Mouse (Mus musculus) spleen, adult 2 months (tissue): Measurements from ENCODE around the gene Med29. TPM values are rescaled to one million over a fixed set of nuclear protein-coding genes. Genes with fewer than 3 reads are reported as not detected.

Source experiments
- DNase-seq, 2 experiments: peaks; one replicate each; pipeline versions ENCODE4 v3.0.0 to v3.0.0-alpha.2; 2012 to 2021; ENCODE audit warnings: low spot score in 2 of 2, low read depth in 1 of 2
- H3K27ac ChIP-seq: fragments of 200-500 bp; 2 replicates; pipeline ENCODE4 v1.5.1; 2012; ENCODE audit warnings: low read length, inconsistent platforms; ENCODE audit not compliant: insufficient read depth
- H3K27me3 ChIP-seq: fragments of 200-500 bp; 2 replicates; pipeline ENCODE4 v1.6.1; 2012; ENCODE audit warnings: mild to moderate bottlenecking, moderate library complexity, low read length, inconsistent platforms; ENCODE audit not compliant: control insufficient read depth, insufficient read depth
- H3K36me3 ChIP-seq: fragments of 200-500 bp; 2 replicates; pipeline ENCODE4 v1.6.1; 2012; ENCODE audit warnings: mild to moderate bottlenecking, low read length, inconsistent platforms; ENCODE audit not compliant: control insufficient read depth, insufficient read depth
- H3K4me1 ChIP-seq: fragments of 200-500 bp; 2 replicates; pipeline ENCODE4 v1.6.1; 2011; ENCODE audit warnings: inconsistent platforms; ENCODE audit not compliant: control insufficient read depth, insufficient read depth, insufficient read length
- H3K4me3 ChIP-seq: fragments of 200-500 bp; 2 replicates; pipeline ENCODE4 v1.5.1; 2011; ENCODE audit warnings: mild to moderate bottlenecking, inconsistent platforms; ENCODE audit not compliant: insufficient read depth, insufficient read length; ENCODE audit errors: extremely low read depth
- CTCF ChIP-seq: fragments of 200-500 bp; IDR thresholded peaks from 2 replicates; pipeline ENCODE4 v1.5.1; 2011; ENCODE audit warnings: mild to moderate bottlenecking, inconsistent platforms; ENCODE audit not compliant: insufficient read depth, insufficient read length, insufficient replicate concordance; ENCODE audit errors: extremely low read depth
- POLR2A ChIP-seq: fragments of 200-500 bp; IDR thresholded peaks from 2 replicates; pipeline ENCODE4 v1.6.1; 2011; ENCODE audit warnings: low read depth, low read length, inconsistent platforms
- WGBS: fragments of 180-500 bp; shearing (Covaris S2); methylation state at CpG from one replicate; pipeline ENCODE4 v1.1.7; 2018; 5-methylcytosine and 5-hydroxymethylcytosine counted together
- polyA plus RNA-seq: library from polyadenylated mRNA; depleted of rRNA; stranded (reverse); fragments of >200 nt; gene quantifications from 2 replicates; pipeline ENCODE4 v1.2.3, GENCODE M21; 2012

Gene Med29
- polyA plus RNA-seq, 1 experiment: 26.6 TPM

- 93% methylated on average over 3 of the region's 3 CpGs for WGBS
- H3K27ac ChIP-seq: no peak overlapping the region
- TF ChIP-seq POLR2A: no peak
- no peak for TF ChIP-seq CTCF
- no peak for DNase-seq
- H3K4me3 ChIP-seq: no peak overlapping the region
- peaks cover 4% of the 10 kb centered on the region; the same call in 1 of the 2 replicates for H3K4me1 ChIP-seq
- peaks cover 17% of the 10 kb centered on the region for H3K36me3 ChIP-seq
- no peaks in the 10 kb centered on the region for H3K27me3 ChIP-seq
Measured at GRCm38 (mm10) chr7:28354596-28354995, 37.9 kb downstream of the Med29 start.

- Histone ChIP-seq H3K27ac (no peak overlapping the region), H3K4me1 (peaks cover 4% of the 10 kb centered on the region; the same call in 1 of the 2 replicates), H3K36me3 (peaks cover 16% of the 10 kb centered on the region), H3K4me3 (no peak overlapping the region), H3K27me3 (no peaks in the 10 kb centered on the region)
- no peak for TF ChIP-seq POLR2A
- TF ChIP-seq CTCF: no peak
- 64% methylated on average over 3 of the region's 3 CpGs for WGBS
- no peak for DNase-seq
Measured at GRCm38 (mm10) chr7:28354113-28354581, 38.4 kb downstream of the Med29 start.

- Histone ChIP-seq H3K36me3 (peaks cover 16% of the 10 kb centered on the region), H3K27ac (no peak overlapping the region), H3K4me3 (no peak overlapping the region), H3K4me1 (peaks cover 4% of the 10 kb centered on the region; the same call in 1 of the 2 replicates), H3K27me3 (no peaks in the 10 kb centered on the region)
- no peak for TF ChIP-seq CTCF
- no peak for TF ChIP-seq POLR2A
- no peak for DNase-seq
- 94% methylated on average over 2 of the region's 2 CpGs for WGBS
Measured at GRCm38 (mm10) chr7:28353267-28353666, 39.2 kb downstream of the Med29 start.

GRCm38 (mm10) chr7:28351676-28352191 lies 40.8 kb downstream of the Med29 start:
- WGBS: 8% methylated on average over 4 of the region's 4 CpGs
- DNase-seq: no peak
- H3K4me1 ChIP-seq: peaks cover 4% of the 10 kb centered on the region; the same call in 1 of the 2 replicates
- TF ChIP-seq POLR2A (no peak), CTCF (no peak)
- no peak overlapping the region for H3K27ac ChIP-seq
- peaks cover 16% of the 10 kb centered on the region for H3K36me3 ChIP-seq
- no peaks in the 10 kb centered on the region for H3K27me3 ChIP-seq
- H3K4me3 ChIP-seq: peak overlapping the region; percentile 93; the same call in 1 of the 2 replicates

- WGBS: 1% methylated on average over 48 of the region's 50 CpGs
- DNase-seq: peak; percentile 91 to 98
Measured at GRCm38 (mm10) chr7:28350155-28350883, 42.2 kb downstream of the Med29 start, which contains the start of gene Rps16. TSS of gene Rps16 (plus strand) at chr7:28350652.

GRCm38 (mm10) chr7:28348601-28349000 lies 43.9 kb downstream of the Med29 start:
- Histone ChIP-seq H3K27me3 (no peaks in the 10 kb centered on the region), H3K4me1 (peaks cover 4% of the 10 kb centered on the region; the same call in 1 of the 2 replicates), H3K4me3 (no peak overlapping the region), H3K36me3 (peaks cover 11% of the 10 kb centered on the region), H3K27ac (no peak overlapping the region)
- WGBS: 83% methylated on average over 7 of the region's 7 CpGs
- DNase-seq: no peak
- TF ChIP-seq CTCF (no peak), POLR2A (no peak)

More at GRCm38 (mm10) chr7:28350155-28350883, 42.2 kb downstream of the Med29 start, which contains the start of gene Rps16:
- no peak for TF ChIP-seq CTCF
- peak; percentile 50 for TF ChIP-seq POLR2A
- Histone ChIP-seq H3K4me3 (peak within 1 kb of the TSS; percentile 93), H3K36me3 (peaks cover 16% of the 10 kb centered on the region), H3K27ac (peak within 1 kb of the TSS; percentile 76), H3K4me1 (peaks cover 4% of the 10 kb centered on the region; the same call in 1 of the 2 replicates), H3K27me3 (no peaks in the 10 kb centered on the region)

GRCm38 (mm10) chr7:28347746-28348145 lies 44.8 kb downstream of the Med29 start:
- no peak for DNase-seq
- WGBS: 56% methylated on average over 3 of the region's 3 CpGs
- TF ChIP-seq CTCF (no peak), POLR2A (no peak)
- Histone ChIP-seq H3K27ac (no peak overlapping the region), H3K4me1 (peaks cover 4% of the 10 kb centered on the region; the same call in 1 of the 2 replicates), H3K36me3 (peaks cover 3% of the 10 kb centered on the region; the same call in 1 of the 2 replicates), H3K4me3 (no peak overlapping the region), H3K27me3 (no peaks in the 10 kb centered on the region)
